Mouse (Mus musculus) layer of hippocampus, adult 9-10 months (tissue): ENCODE data around the gene Gse1.

Experiments
- DNase-seq: peaks from one replicate; pipeline ENCODE4 v3.0.0; 2022; ENCODE audit warnings: low spot score

The Gse1 gene

GRCm38 (mm10) chr8:120556198-120556892 is 328.1 kb downstream of the Gse1 start:
- DNase-seq = no peak

GRCm38 (mm10) chr8:120557170-120557965 is 329.1 kb downstream of the Gse1 start:
- DNase-seq = no peak

GRCm38 (mm10) chr8:120558162-120558561 is 329.9 kb downstream of the Gse1 start:
- no peak for DNase-seq

GRCm38 (mm10) chr8:120559654-120560053 is 331.4 kb downstream of the Gse1 start:
- no peak for DNase-seq

GRCm38 (mm10) chr8:120560535-120560934 is 332.3 kb downstream of the Gse1 start:
- no peak for DNase-seq

- DNase-seq = no peak
These were observed 333.5 kb downstream of the Gse1 start for GRCm38 (mm10) chr8:120561539-120562435.

- no peak for DNase-seq
These were observed 334.6 kb downstream of the Gse1 start for GRCm38 (mm10) chr8:120562680-120563347.

- DNase-seq = no peak
These were observed 335.1 kb downstream of the Gse1 start for GRCm38 (mm10) chr8:120563348-120563724.

- peak; percentile 63 for DNase-seq
These were observed 335.9 kb downstream of the Gse1 start for GRCm38 (mm10) chr8:120563851-120564837.

GRCm38 (mm10) chr8:120565151-120565711 is 337.0 kb downstream of the Gse1 start:
- DNase-seq = no peak

- no peak for DNase-seq
These were observed 338.4 kb downstream of the Gse1 start for GRCm38 (mm10) chr8:120566681-120567080.

- DNase-seq = no peak
These were observed 339.5 kb downstream of the Gse1 start for GRCm38 (mm10) chr8:120567731-120568130.

GRCm38 (mm10) chr8:120568164-120568798 is 340.0 kb downstream of the Gse1 start:
- no peak for DNase-seq

GRCm38 (mm10) chr8:120569123-120569522 is 340.9 kb downstream of the Gse1 start:
- DNase-seq = no peak

GRCm38 (mm10) chr8:120569939-120570715 is 341.9 kb downstream of the Gse1 start:
- no peak for DNase-seq

- DNase-seq = no peak
These were observed 343.3 kb downstream of the Gse1 start for GRCm38 (mm10) chr8:120571561-120571960.

- DNase-seq = no peak
These were observed 344.3 kb downstream of the Gse1 start for GRCm38 (mm10) chr8:120572534-120572933.

- DNase-seq = no peak
These were observed 345.6 kb downstream of the Gse1 start for GRCm38 (mm10) chr8:120573866-120574265.

- DNase-seq = no peak
These were observed 346.7 kb downstream of the Gse1 start for GRCm38 (mm10) chr8:120574941-120575340.
